Mouse (Mus musculus) thymus, postnatal 0 days (tissue): Measurements from ENCODE around the gene Aplp1. TPM values are rescaled to one million over a fixed set of nuclear protein-coding genes. Genes with fewer than 3 reads are reported as not detected.
"Not testable (repeated sequence)": the region's sequence is repeated elsewhere in the genome, so short reads cannot be mapped to it uniquely, and the experiment has no call there.

Source experiments
- DNase-seq: peaks from one replicate; pipeline ENCODE4 v3.0.0-alpha.2; 2015; ENCODE audit warnings: low spot score
- polyA plus RNA-seq: library from polyadenylated mRNA; unstranded; fragments of >200 nt; fragmentation: Nextera tagmentation; extraction: Ambion mirVana; gene quantifications from 2 replicates; pipeline ENCODE4 v1.2.1, GENCODE M21; 2015

The Aplp1 gene
- 1.3 and 2.8 TPM in 2 replicates for polyA plus RNA-seq

DNA sequence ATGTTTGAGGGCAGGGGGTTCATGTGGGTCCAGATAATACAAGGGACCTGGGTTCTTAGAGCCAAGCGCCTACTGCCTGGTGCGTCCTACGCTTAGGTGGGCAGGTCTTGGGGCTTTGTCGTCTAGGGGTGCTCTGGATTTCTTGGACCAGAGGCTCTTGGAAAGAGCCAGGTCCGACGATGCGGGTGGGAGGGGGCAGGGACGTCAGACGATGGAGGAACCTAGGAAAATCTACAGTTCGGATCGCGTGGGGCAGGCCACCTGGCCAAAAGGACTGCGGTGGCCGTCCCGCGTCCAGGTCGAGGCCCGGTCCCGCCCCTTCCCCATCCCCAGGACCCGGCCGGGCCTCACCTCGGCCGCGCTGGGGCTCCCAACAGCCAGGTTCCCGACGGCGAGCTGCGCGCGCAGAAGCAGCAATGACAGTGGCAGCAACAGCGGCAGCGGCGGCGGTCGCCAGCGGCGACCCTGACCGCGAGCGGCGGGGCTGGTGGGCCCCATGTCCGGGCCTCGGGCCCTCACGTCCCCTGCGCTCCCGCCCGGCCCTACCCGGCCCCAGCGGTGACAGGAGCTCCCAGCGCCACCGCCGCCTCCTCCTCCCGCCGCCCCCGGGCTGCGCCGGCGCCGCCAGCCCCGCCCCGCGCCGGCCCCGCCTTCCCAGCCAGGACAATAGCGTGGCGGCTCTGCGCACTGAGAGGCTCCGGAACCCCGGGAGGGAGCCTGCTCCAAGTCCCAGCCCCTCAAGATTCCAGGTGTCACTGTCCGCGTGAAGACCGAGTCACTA is at the start of gene Aplp1:
Gene Aplp1, minus strand, starts transcription at position 565 of the 781 bp plus-strand sequence.
- DNase-seq: peak; percentile 23

GRCm38 (mm10) chr7:30493401-30493931 is 48.1 kb upstream of the Aplp1 start, which contains the start of gene Prodh2:
Prodh2 (plus strand) TSS chr7:30493622.
- no peak for DNase-seq

- DNase-seq: peak; percentile 74
Measured at GRCm38 (mm10) chr7:30492765-30493164, 47.4 kb upstream of the Aplp1 start.

DNA sequence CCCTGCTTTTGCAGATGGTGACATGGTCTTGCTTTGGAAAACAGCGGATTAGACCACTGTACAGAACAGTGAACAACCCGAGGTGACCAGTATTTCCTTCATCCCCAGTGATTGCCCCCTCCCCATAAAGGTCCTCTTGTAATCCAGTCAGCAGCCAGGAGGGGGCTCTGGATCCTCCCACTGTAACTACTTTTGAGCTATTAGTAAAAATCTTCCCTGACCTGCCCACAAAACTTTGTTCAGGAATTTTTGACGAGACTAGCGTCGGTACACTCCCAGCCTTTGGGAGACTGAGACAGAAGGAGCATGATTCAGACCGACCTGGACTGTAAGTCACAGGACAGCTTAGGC is 45.6 kb upstream of the Aplp1 start:
- DNase-seq: no peak

DNA sequence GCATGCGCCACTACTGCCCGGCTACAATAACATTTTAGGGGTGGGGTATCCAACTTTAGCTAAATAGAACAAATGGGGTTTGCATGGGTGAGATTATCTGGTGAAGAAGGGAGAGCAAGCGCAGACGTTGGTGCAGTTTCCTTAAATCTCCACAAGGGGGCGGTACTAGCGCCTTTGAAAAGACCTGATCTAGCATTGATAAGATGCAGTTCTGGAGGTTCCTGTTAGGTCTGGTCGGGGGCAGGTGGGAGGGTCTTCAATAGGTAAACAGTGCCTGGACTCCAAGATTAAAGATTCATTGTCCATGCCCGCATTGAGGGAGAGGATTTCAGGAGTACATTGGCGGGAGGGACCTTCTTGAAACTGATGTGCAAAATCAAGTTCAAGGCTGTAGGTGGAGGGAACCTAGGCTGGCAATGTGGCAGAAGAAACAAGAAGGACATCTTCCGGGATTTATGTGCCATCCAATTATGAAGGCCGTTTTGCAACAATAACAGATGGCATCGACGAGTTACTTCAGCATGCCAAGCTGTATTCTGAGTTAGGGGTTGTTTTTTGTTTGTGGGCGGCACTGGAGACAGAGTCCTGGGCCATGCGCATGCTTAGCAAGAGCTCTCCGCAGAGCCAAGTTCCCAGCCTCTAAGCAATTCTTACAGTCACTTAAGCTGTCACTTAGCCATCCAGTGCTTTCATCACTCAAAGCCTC is 45.1 kb upstream of the Aplp1 start:
- DNase-seq: peak; percentile 51

DNA sequence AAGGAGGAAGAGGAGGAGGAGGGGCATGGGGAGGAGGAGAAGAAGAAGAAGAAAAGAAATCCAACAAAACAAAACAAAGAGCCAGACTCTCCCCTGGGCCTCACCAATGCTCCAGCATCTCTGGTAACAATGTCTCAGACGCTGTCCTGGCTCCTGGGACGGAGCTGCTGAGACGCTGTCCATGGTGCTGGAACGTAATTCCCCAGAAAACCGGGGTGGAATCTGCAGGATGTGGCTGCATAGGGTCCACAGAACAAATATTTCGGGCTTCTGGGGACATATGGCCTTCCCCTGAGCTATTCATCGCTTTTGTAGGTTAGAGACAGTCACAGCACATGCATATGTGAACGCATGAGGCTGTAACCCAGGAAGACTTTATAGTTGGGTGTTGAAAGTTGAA is 38.9 kb upstream of the Aplp1 start:
- no peak for DNase-seq

GRCm38 (mm10) chr7:30477415-30478381 is 32.4 kb upstream of the Aplp1 start:
- no peak for DNase-seq

- not testable (repeated sequence) for DNase-seq
Measured at GRCm38 (mm10) chr7:30476136-30476535, 30.8 kb upstream of the Aplp1 start.

DNA sequence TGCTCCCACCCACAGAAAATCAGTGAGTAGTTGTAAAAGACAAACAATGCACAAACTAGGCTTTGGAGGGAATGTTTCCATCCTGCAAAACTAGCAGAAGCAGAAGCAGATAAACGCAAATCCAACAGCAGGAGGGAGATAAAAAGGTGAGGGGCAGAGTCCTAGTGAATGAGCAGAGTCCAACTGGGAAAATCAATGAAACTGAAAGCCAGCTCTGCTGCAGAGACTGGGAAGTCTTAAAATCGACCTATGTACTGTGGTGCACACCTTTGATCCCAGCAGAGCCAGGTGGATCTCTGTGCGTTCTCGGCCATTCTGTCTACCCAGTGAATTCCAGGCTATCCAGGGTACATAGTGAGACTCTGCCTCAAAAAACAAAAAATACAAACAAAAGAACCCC is 29.7 kb upstream of the Aplp1 start:
- DNase-seq: no peak

DNA sequence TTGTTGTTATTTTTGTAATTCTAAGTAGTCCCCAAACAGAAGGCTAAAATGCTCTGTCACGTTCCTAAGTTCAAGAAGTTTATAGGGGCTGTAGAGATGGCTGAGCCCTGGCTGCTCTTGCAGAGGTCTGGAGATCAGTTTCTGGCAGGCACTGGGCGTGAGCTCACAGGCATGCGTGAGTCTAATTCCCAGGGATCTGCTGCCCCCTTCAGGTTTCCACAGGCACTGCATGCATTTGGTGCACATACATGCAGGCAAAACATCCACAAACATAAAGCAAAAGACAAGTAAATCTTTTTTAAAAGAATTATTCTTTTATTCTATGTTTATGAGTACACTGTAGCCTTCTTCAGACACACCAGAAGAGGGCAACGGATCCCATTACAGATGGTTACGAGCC is 27.1 kb upstream of the Aplp1 start:
- DNase-seq: peak; percentile 64

DNA sequence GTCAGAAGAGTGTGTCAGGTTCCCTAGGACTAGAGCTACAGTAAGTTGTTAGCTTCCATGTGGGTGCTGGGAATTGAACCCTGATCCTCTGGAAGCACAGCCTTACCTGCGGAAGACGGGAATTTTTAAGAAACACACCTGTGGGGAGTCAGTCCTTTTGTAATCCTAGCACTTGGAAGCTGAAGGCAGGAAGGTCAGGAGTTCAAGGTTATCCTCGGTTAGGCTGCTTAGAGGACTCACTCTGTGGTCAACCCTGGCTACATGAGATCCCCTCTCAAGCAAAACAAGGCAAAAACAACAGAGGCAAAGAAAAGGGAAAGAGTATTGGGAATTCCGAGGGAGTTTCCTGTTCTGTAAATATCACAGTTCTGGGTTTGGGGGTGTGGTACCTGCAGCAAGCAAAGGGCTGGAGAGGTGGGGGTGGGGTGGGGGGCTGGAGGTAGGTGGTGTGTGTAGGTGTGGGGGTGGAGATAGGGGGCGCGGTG is 19.5 kb upstream of the Aplp1 start:
- no peak for DNase-seq

GRCm38 (mm10) chr7:30463996-30464395 is 18.7 kb upstream of the Aplp1 start:
- DNase-seq: no peak

DNA sequence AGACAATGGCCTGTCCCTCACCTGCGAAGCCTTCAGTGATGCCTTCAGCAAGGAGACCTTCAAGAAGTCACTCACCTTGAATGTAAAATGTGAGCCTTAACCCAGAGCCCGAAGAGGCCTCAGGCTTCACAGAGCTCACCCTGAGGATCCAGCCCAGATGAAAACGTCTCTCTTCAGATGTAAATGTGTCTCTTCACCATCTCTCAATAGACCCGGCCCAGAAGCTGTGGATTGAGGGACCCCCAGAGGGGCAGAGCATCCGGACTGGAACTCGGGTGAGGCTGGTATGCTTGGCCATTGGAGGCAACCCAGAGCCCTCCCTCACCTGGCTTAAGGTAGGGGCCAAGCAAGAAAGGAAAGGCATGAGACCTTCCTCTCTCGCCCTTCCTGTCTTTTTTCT is 18.2 kb upstream of the Aplp1 start:
- DNase-seq: no peak

- DNase-seq: no peak
Measured at GRCm38 (mm10) chr7:30459484-30459883, 14.1 kb upstream of the Aplp1 start.

- no peak for DNase-seq
Measured at GRCm38 (mm10) chr7:30457629-30458330, 12.4 kb upstream of the Aplp1 start, which contains the start of the genes Kirrel2 and Nphs1. Kirrel2 (minus strand) TSS chr7:30457690. Nphs1 (plus strand) TSS chr7:30458315.

- no peak for DNase-seq
Measured at GRCm38 (mm10) chr7:30456911-30457628, 11.7 kb upstream of the Aplp1 start.

DNA sequence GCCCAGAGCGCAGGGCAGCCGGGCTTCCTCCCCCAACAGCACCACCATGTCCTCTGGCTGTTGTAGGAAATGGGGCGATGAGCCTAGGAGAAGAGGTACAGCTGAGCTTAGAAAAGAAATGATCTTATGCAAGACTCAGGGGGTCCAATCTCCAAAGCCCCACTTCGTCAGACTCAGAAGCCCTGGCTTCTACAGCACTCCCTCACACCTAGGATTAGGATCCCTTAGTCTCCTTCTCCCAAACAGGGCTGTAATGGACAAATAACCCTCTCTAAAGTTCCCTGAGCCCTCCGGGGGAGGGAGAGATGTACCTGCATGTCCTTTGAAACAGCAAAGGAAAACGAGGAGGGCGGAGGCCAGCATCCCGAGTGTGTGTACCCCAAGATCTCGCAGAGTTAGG is 11.2 kb upstream of the Aplp1 start:
- no peak for DNase-seq

GRCm38 (mm10) chr7:30454259-30454658 is 8.9 kb upstream of the Aplp1 start:
- no peak for DNase-seq

GRCm38 (mm10) chr7:30453766-30454165 is 8.4 kb upstream of the Aplp1 start:
- peak; percentile 31 for DNase-seq

- DNase-seq: no peak
Measured at GRCm38 (mm10) chr7:30453327-30453726, 8.0 kb upstream of the Aplp1 start.
